Mouse (Mus musculus): ENCODE data around the gene Col27a1. TPM values are rescaled to one million over a fixed set of nuclear protein-coding genes. Genes with fewer than 3 reads are reported as not detected.
A peak's percentile ranks its signal among the peaks of the same experiment; 100 is the strongest.

Col27a1 gene
- polyA plus RNA-seq, 1 experiment from 2014 or later: 25.8 TPM

GRCm38 (mm10) chr4:63286034-63286433 lies 72.2 kb downstream of the Col27a1 start:
- peaks cover 10% of the 10 kb centered on the region for H3K4me1 ChIP-seq (ENCODE audit: insufficient read depth)
- H3K36me3 ChIP-seq (ENCODE audit: insufficient read depth): peaks cover 78% of the 10 kb centered on the region
- no peak overlapping the region for H3K4me3 ChIP-seq (ENCODE audit: low read depth, low read length)
- DNase-seq: no peak
- ATAC-seq (ENCODE audit: insufficient read depth): no peak
- no peak overlapping the region for H3K9ac ChIP-seq
- H3K9me3 ChIP-seq (ENCODE audit: low read depth, low read length): no peaks in the 10 kb centered on the region
- H3K4me2 ChIP-seq: no peak overlapping the region
- no peaks in the 10 kb centered on the region for H3K27me3 ChIP-seq (ENCODE audit: insufficient read depth, low read length)
- WGBS: 81% methylated on average over 4 of the region's 4 CpGs
- peak; percentile 49 for TF ChIP-seq CTCF (IDR thresholded peaks at IDR 0.05; ENCODE audit: low read depth)
- no peak overlapping the region for H3K27ac ChIP-seq (ENCODE audit: low read depth)

DNA sequence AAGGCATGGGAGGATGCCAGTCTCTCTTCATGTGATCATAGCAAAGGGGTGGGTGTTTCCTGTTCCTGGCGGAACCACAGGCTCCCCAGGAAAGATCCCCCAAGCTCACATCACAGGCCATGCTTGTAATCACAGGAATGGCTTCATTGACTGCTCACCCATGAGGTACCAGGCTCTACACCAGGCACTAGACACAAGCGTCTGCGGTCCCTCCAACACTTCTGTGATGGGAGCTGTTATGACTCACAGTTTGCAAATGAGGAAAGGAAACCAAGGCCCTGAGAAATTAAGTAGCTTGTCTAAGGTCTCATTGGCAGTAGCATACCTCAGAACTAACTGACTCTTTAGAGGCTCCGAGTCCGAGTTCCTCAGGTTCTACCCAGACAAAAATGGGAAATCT lies 74.7 kb downstream of the Col27a1 start:
- Histone ChIP-seq H3K9ac (no peak overlapping the region), H3K27me3 (ENCODE audit: insufficient read depth, low read length) (no peaks in the 10 kb centered on the region), H3K4me2 (no peak overlapping the region), H3K4me1 (ENCODE audit: insufficient read depth) (peaks cover 10% of the 10 kb centered on the region), H3K36me3 (ENCODE audit: insufficient read depth) (peaks cover 81% of the 10 kb centered on the region), H3K4me3 (ENCODE audit: low read depth, low read length) (no peak overlapping the region), H3K9me3 (ENCODE audit: low read depth, low read length) (no peaks in the 10 kb centered on the region), H3K27ac (ENCODE audit: low read depth) (no peak overlapping the region)
- ATAC-seq (ENCODE audit: insufficient read depth) (no peak), DNase-seq (no peak)
- WGBS: 90% methylated on average over 5 of the region's 5 CpGs
- no peak for TF ChIP-seq CTCF (IDR thresholded peaks at IDR 0.05; ENCODE audit: low read depth)

- WGBS: 80% methylated on average over 2 of the region's 2 CpGs
- Histone ChIP-seq H3K27ac (ENCODE audit: low read depth) (peak overlapping the region; percentile 73), H3K4me2 (no peak overlapping the region)
Measured at GRCm38 (mm10) chr4:63290081-63290480, 76.3 kb downstream of the Col27a1 start.

DNA sequence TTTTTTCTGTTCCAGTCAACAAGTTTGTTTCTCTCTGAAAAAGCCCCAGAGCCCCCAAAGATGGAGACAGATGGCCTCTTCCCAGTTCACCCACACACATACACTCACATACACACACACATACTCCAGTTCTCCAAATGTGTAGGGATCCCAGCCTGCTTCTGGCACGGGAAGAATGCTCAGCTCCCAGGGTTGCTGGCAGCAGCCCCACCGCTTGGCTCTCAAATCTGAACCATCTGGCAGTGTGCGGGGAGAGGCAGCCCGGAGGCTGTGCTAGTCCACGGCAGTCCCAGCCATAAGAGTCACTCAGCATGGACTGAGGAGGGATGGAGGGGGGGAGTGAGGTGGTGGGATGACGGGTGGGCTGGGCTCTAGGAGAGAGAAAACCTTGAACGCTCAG lies 77.3 kb downstream of the Col27a1 start:
- Histone ChIP-seq H3K9ac (no peak overlapping the region), H3K4me3 (ENCODE audit: low read depth, low read length) (no peak overlapping the region)

More at GRCm38 (mm10) chr4:63290081-63290480, 76.3 kb downstream of the Col27a1 start:
- Histone ChIP-seq H3K36me3 (ENCODE audit: insufficient read depth) (peaks cover 85% of the 10 kb centered on the region), H3K4me3 (ENCODE audit: low read depth, low read length) (no peak overlapping the region), H3K9me3 (ENCODE audit: low read depth, low read length) (no peaks in the 10 kb centered on the region), H3K4me1 (ENCODE audit: insufficient read depth) (peaks cover 10% of the 10 kb centered on the region), H3K9ac (no peak overlapping the region), H3K27me3 (ENCODE audit: insufficient read depth, low read length) (no peaks in the 10 kb centered on the region)
- TF ChIP-seq CTCF (IDR thresholded peaks at IDR 0.05; ENCODE audit: low read depth): no peak
- DNase-seq (no peak), ATAC-seq (ENCODE audit: insufficient read depth) (no peak)

GRCm38 (mm10) chr4:63291658-63292057 lies 77.9 kb downstream of the Col27a1 start:
- Histone ChIP-seq H3K27me3 (ENCODE audit: insufficient read depth, low read length) (no peaks in the 10 kb centered on the region), H3K4me3 (ENCODE audit: low read depth, low read length) (no peak overlapping the region), H3K36me3 (ENCODE audit: insufficient read depth) (peaks cover 78% of the 10 kb centered on the region), H3K4me1 (ENCODE audit: insufficient read depth) (peaks cover 10% of the 10 kb centered on the region), H3K4me2 (no peak overlapping the region), H3K9me3 (ENCODE audit: low read depth, low read length) (no peaks in the 10 kb centered on the region), H3K27ac (ENCODE audit: low read depth) (peak overlapping the region; percentile 58; the same call in 1 of the 2 replicates), H3K9ac (no peak overlapping the region)
- DNase-seq: no peak
- no peak for TF ChIP-seq CTCF (IDR thresholded peaks at IDR 0.05; ENCODE audit: low read depth)
- WGBS: 91% methylated on average over 4 of the region's 4 CpGs
- no peak for ATAC-seq (ENCODE audit: insufficient read depth)

More for the DNA sequence above, 77.3 kb downstream of the Col27a1 start:
- peaks cover 10% of the 10 kb centered on the region for H3K4me1 ChIP-seq (ENCODE audit: insufficient read depth)
- 39% methylated on average over 7 of the region's 7 CpGs for WGBS
- peaks cover 83% of the 10 kb centered on the region for H3K36me3 ChIP-seq (ENCODE audit: insufficient read depth)
- DNase-seq (peak; percentile 92), ATAC-seq (ENCODE audit: insufficient read depth) (peak; percentile 96)
- H3K27ac ChIP-seq (ENCODE audit: low read depth): peak overlapping the region; percentile 73
- no peak overlapping the region for H3K4me2 ChIP-seq
- no peaks in the 10 kb centered on the region for H3K9me3 ChIP-seq (ENCODE audit: low read depth, low read length)
- no peak for TF ChIP-seq CTCF (IDR thresholded peaks at IDR 0.05; ENCODE audit: low read depth)
- H3K27me3 ChIP-seq (ENCODE audit: insufficient read depth, low read length): no peaks in the 10 kb centered on the region

DNA sequence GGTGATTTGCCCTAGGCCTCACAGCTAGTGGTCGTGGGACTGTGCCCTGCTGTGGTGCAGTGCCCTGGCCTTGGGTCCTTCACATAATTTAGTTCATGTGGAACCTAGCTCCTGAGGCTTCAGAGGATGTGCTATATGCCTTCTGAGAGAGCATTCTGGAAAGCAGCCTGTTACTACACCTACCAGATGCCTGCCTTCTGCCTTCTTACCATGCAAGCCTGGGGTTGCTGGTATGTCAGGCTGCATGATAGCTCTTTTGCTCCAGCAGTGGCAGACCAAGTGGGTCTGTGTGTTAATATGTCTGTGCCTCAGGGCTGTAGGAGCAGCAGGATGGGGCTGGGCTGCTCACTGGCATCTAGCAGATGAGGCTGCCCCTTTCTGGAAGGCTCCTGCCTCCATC lies 81.8 kb downstream of the Col27a1 start:
- Histone ChIP-seq H3K9ac (no peak overlapping the region), H3K9me3 (ENCODE audit: low read depth, low read length) (no peaks in the 10 kb centered on the region), H3K27ac (ENCODE audit: low read depth) (no peak overlapping the region), H3K4me3 (ENCODE audit: low read depth, low read length) (no peak overlapping the region), H3K4me2 (no peak overlapping the region), H3K36me3 (ENCODE audit: insufficient read depth) (peaks cover 79% of the 10 kb centered on the region), H3K27me3 (ENCODE audit: insufficient read depth, low read length) (no peaks in the 10 kb centered on the region), H3K4me1 (ENCODE audit: insufficient read depth) (peaks cover 2% of the 10 kb centered on the region)
- WGBS: 93% methylated on average over 1 of the region's 1 CpGs
- no peak for TF ChIP-seq CTCF (IDR thresholded peaks at IDR 0.05; ENCODE audit: low read depth)
- ATAC-seq (ENCODE audit: insufficient read depth): no peak
- no peak for DNase-seq

DNA sequence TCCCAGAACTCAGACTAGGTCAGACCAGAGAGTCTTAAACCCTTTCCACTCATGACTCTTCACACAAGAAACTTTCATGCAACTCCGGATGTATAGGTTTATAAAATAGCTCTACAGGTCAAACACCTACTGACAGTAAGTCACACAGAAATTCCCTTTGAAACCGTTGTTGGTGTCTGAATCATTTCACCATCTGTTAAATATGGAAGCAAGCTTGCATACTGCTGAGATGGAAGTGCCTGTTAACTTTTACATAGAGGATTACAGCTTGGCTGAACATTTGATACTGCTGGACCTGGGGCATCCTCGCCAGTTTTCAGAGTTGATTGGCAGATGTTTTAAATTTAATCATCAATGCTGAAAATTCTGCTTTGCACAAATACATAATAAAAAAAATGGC lies 82.5 kb downstream of the Col27a1 start:
- DNase-seq (no peak), ATAC-seq (ENCODE audit: insufficient read depth) (no peak)
- no peak for TF ChIP-seq CTCF (IDR thresholded peaks at IDR 0.05; ENCODE audit: low read depth)
- Histone ChIP-seq H3K27ac (ENCODE audit: low read depth) (no peak overlapping the region), H3K4me2 (no peak overlapping the region), H3K9me3 (ENCODE audit: low read depth, low read length) (no peaks in the 10 kb centered on the region), H3K4me1 (ENCODE audit: insufficient read depth) (no peaks in the 10 kb centered on the region), H3K4me3 (ENCODE audit: low read depth, low read length) (no peak overlapping the region), H3K9ac (no peak overlapping the region), H3K27me3 (ENCODE audit: insufficient read depth, low read length) (no peaks in the 10 kb centered on the region), H3K36me3 (ENCODE audit: insufficient read depth) (peaks cover 85% of the 10 kb centered on the region)
- 40% methylated on average over 3 of the region's 3 CpGs for WGBS

DNA sequence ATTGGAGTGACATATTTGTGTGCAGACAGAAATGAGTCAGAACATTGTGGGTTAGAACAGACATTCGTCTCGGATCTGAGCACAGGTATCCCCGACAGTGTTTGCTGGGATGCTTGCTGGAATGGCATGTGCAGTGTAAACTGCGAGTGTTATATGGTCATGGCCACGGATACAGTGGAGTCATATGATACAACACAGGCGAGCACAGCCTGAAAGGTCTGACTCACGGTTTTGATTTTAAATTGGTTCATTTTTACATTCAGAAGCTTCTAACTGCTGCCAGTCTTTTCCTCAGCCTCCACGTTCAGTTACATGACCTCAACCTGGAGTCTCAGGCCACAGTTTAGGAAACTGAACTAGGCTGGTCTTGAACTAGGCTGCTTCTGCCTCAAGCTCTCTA lies 83.1 kb downstream of the Col27a1 start:
- no peaks in the 10 kb centered on the region for H3K27me3 ChIP-seq (ENCODE audit: insufficient read depth, low read length)
- no peak for ATAC-seq (ENCODE audit: insufficient read depth)
- no peak overlapping the region for H3K4me2 ChIP-seq
- no peak for DNase-seq
- H3K27ac ChIP-seq (ENCODE audit: low read depth): no peak overlapping the region
- no peak overlapping the region for H3K9ac ChIP-seq
- H3K36me3 ChIP-seq (ENCODE audit: insufficient read depth): peaks cover 85% of the 10 kb centered on the region
- H3K4me1 ChIP-seq (ENCODE audit: insufficient read depth): no peaks in the 10 kb centered on the region
- no peaks in the 10 kb centered on the region for H3K9me3 ChIP-seq (ENCODE audit: low read depth, low read length)
- TF ChIP-seq CTCF (IDR thresholded peaks at IDR 0.05; ENCODE audit: low read depth): no peak
- no peak overlapping the region for H3K4me3 ChIP-seq (ENCODE audit: low read depth, low read length)
- WGBS: 60% methylated on average over 8 of the region's 8 CpGs
